Mouse (Mus musculus) lung, embryonic 14.5 days (tissue): ENCODE measurements at regions not wholly inside any gene's neighbourhood (a gene's known extent, or its start where the extent isn't known, plus 50 kb on each side); places are given as distances from the start of the nearest gene placed in this dataset.

Experiments
- ATAC-seq: fragments of 200-750 bp; cut with Nextera tagmentation; 2 replicates; pipeline ENCODE4 v1.8.0; 2017; ENCODE audit warnings: mild to moderate bottlenecking, moderate TSS enrichment, moderate library complexity; ENCODE audit not compliant: insufficient read depth
- DNase-seq: peaks from one replicate; pipeline ENCODE4 v3.0.0-alpha.2; 2015
- H3K27ac ChIP-seq: fragments of 300-500 bp; sonication (generic); 2 replicates; pipeline ENCODE4 v1.5.1; 2014; ENCODE audit warnings: low read depth, mild to moderate bottlenecking, moderate library complexity
- H3K27me3 ChIP-seq: fragments of 300-500 bp; sonication (generic); 2 replicates; pipeline ENCODE4 v1.6.1; 2014; ENCODE audit warnings: low read length, control low read depth; ENCODE audit not compliant: insufficient read depth
- H3K36me3 ChIP-seq: fragments of 300-500 bp; sonication (generic); 2 replicates; pipeline ENCODE4 v1.6.1; 2014; ENCODE audit warnings: control low read depth; ENCODE audit not compliant: insufficient read depth
- H3K4me1 ChIP-seq: fragments of 300-500 bp; sonication (generic); 2 replicates; pipeline ENCODE4 v1.6.1; 2014; ENCODE audit warnings: antibody characterized with exemption, control low read depth; ENCODE audit not compliant: insufficient read depth
- H3K4me2 ChIP-seq: fragments of 300-500 bp; sonication (generic); 2 replicates; pipeline ENCODE4 v1.6.1; 2014; ENCODE audit warnings: mild to moderate bottlenecking
- H3K4me3 ChIP-seq: fragments of 300-500 bp; sonication (generic); 2 replicates; pipeline ENCODE4 v1.5.1; 2014; ENCODE audit warnings: low read depth, low read length
- H3K9ac ChIP-seq: fragments of 300-500 bp; sonication (generic); 2 replicates; pipeline ENCODE4 v1.6.1; 2014
- H3K9me3 ChIP-seq: fragments of 300-500 bp; sonication (generic); 2 replicates; pipeline ENCODE4 v1.6.1; 2016; ENCODE audit warnings: low read depth, low read length, control low read depth
- CTCF ChIP-seq: IDR thresholded peaks from 2 replicates; pipeline ENCODE4 v1.5.1; 2016; ENCODE audit warnings: antibody characterized with exemption, low read depth
- WGBS: fragments of 180-500 bp; shearing (Covaris S2); extraction: QIAGEN DNeasy Blood & Tissue Kit; methylation state at CpG from one replicate; pipeline ENCODE4 v1.1.7; 2014; 5-methylcytosine and 5-hydroxymethylcytosine counted together

- H3K4me3 ChIP-seq = no peak overlapping the region
- H3K9me3 ChIP-seq = no peaks in the 10 kb centered on the region
- no peaks in the 10 kb centered on the region for H3K27me3 ChIP-seq
- no peaks in the 10 kb centered on the region for H3K36me3 ChIP-seq
- H3K4me2 ChIP-seq = no peak overlapping the region
- H3K9ac ChIP-seq = no peak overlapping the region
- H3K4me1 ChIP-seq = no peaks in the 10 kb centered on the region; the same call in 1 of the 2 replicates
- DNase-seq (no peak), ATAC-seq (no peak)
- TF ChIP-seq CTCF = no peak
- WGBS = 58% methylated on average over 2 of the region's 2 CpGs
- no peak overlapping the region for H3K27ac ChIP-seq
Observed at GRCm38 (mm10) chr10:119111886-119112285, 128.0 kb downstream of the Cand1 start.

DNA sequence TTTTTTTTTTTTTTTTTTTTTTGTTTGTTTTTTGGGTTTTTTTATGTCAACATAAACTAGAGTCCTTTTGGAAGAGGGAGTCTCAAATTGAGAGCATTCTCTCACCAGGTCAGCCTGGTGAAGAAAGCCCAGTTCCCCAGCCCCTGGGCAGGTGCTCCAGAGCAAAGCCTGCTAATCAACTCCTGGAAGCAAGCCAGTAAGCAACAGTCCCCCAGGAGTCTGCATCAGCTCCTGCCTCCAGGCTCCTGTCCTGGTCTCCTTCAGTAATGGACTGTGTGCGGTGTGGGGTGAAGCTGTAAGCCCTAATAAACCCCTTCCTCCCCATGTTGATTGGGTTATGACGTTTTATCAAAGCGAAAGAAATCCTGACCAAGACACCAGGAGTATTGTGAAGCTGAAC lies 128.4 kb downstream of the Cand1 start:
- no peaks in the 10 kb centered on the region for H3K36me3 ChIP-seq
- 68% methylated on average over 3 of the region's 3 CpGs for WGBS
- H3K4me3 ChIP-seq = no peak overlapping the region
- no peaks in the 10 kb centered on the region for H3K27me3 ChIP-seq
- DNase-seq (no peak), ATAC-seq (no peak)
- no peak overlapping the region for H3K4me2 ChIP-seq
- H3K27ac ChIP-seq = no peak overlapping the region
- no peaks in the 10 kb centered on the region for H3K9me3 ChIP-seq
- no peak overlapping the region for H3K9ac ChIP-seq
- H3K4me1 ChIP-seq = no peaks in the 10 kb centered on the region; the same call in 1 of the 2 replicates
- no peak for TF ChIP-seq CTCF

DNA sequence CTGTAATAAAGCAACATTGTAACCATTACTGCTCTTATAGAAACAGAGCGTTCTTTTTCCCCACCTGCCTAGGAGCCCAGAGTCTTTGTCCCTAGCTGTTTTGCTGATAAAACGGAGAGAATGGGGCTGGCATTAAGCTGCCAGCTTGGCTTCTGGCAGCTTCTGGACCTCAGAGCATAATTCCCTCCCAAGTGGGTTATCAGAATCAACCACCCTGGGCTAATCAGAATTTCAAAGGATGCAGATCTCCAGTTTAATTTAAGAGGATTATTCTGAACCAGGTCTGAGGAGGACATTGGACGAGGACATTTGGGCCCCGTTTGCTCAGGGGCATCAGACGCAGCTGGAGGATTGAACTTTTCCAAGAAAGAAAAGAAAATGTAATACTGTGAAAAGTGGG lies 129.2 kb downstream of the Cand1 start:
- no peak for ATAC-seq
- TF ChIP-seq CTCF = no peak
- H3K4me3 ChIP-seq = no peak overlapping the region

DNA sequence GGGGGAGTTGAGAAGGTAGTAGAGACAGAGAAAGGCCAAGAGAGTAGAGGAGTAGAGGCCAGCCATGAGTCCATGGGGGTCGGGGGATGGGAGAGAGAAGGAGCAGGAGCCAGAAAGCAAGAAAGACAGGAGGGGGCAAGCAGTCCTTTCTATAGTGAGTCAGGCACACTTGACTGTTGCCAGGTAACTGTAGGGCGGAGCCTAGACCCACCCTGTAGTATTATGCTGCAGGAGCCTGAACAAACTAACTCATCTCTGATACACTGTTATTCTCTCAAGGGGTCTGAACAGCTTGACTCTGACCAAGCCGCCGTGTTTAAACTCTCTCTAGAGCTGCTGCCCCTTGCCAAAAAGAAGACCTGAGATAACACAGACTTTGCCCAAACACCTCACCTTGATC lies 130.6 kb downstream of the Cand1 start:
- Histone ChIP-seq H3K27me3 (no peaks in the 10 kb centered on the region), H3K36me3 (no peaks in the 10 kb centered on the region), H3K9me3 (no peaks in the 10 kb centered on the region), H3K4me2 (no peak overlapping the region), H3K4me3 (no peak overlapping the region), H3K27ac (no peak overlapping the region; the same call in 1 of the 2 replicates), H3K9ac (no peak overlapping the region), H3K4me1 (no peaks in the 10 kb centered on the region; the same call in 1 of the 2 replicates)
- ATAC-seq (peak; percentile 70; the same call in 1 of the 2 replicates), DNase-seq (peak; percentile 34)
- TF ChIP-seq CTCF = no peak
- 53% methylated on average over 4 of the region's 4 CpGs for WGBS

More for the DNA sequence above, 129.2 kb downstream of the Cand1 start:
- no peak overlapping the region for H3K4me2 ChIP-seq
- H3K27me3 ChIP-seq = no peaks in the 10 kb centered on the region
- H3K36me3 ChIP-seq = no peaks in the 10 kb centered on the region
- H3K9ac ChIP-seq = no peak overlapping the region
- no peak for DNase-seq
- H3K4me1 ChIP-seq = no peaks in the 10 kb centered on the region; the same call in 1 of the 2 replicates
- 41% methylated on average over 5 of the region's 5 CpGs for WGBS
- no peak overlapping the region for H3K27ac ChIP-seq
- H3K9me3 ChIP-seq = no peaks in the 10 kb centered on the region

DNA sequence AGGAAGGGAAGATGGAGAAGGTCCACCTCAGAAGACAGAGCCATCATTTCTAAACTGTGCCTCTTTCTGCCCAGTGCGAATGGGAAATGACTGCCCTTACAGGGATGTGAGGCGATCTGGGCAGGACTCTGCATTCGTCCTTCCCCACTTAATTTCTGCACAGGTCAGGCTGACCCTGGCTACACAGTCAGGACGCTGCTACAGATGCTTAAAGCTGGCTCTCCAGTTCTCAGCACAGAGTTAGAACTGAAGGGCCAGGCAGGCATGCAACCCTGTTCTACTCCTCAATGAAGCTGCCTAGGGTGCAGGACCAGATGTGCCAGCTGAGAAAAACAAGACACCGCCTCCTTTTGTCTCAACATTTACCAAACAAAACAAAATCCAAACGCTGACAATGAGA lies 132.1 kb downstream of the Cand1 start:
- peak overlapping the region; percentile 63 for H3K27ac ChIP-seq

DNA sequence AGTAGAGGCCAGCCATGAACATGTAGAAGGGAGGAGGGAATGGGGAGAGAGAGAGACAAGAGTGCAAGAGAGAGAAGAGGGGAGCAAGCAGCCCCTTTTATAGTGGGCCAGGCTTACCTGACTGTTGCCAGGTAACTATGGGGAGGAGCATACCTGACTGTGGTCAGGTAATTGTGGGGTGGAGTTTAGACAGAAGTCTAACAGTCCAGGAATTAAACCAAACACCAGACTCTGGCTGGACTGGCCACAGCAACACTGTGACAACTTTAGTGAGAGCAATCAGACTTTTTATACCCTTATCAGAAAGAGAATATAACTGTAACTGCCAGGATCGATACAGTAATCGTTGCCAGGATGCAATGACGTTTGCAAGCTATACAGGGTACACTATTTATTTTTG lies 133.8 kb downstream of the Cand1 start:
- no peak for TF ChIP-seq CTCF
- H3K27me3 ChIP-seq = no peaks in the 10 kb centered on the region
- H3K36me3 ChIP-seq = no peaks in the 10 kb centered on the region
- H3K4me1 ChIP-seq = no peaks in the 10 kb centered on the region; the same call in 1 of the 2 replicates
- no peak overlapping the region for H3K4me3 ChIP-seq
- no peak for DNase-seq
- ATAC-seq = no peak
- 57% methylated on average over 3 of the region's 3 CpGs for WGBS
- no peak overlapping the region for H3K9ac ChIP-seq
- H3K27ac ChIP-seq = no peak overlapping the region
- no peak overlapping the region for H3K4me2 ChIP-seq
- no peaks in the 10 kb centered on the region for H3K9me3 ChIP-seq

More for the DNA sequence above, 132.1 kb downstream of the Cand1 start:
- DNase-seq = no peak
- Histone ChIP-seq H3K9ac (no peak overlapping the region), H3K4me2 (no peak overlapping the region), H3K27me3 (no peaks in the 10 kb centered on the region), H3K4me3 (no peak overlapping the region), H3K9me3 (no peaks in the 10 kb centered on the region), H3K36me3 (no peaks in the 10 kb centered on the region), H3K4me1 (no peaks in the 10 kb centered on the region; the same call in 1 of the 2 replicates)
- no peak for ATAC-seq
- TF ChIP-seq CTCF = no peak
- 57% methylated on average over 6 of the region's 6 CpGs for WGBS

DNA sequence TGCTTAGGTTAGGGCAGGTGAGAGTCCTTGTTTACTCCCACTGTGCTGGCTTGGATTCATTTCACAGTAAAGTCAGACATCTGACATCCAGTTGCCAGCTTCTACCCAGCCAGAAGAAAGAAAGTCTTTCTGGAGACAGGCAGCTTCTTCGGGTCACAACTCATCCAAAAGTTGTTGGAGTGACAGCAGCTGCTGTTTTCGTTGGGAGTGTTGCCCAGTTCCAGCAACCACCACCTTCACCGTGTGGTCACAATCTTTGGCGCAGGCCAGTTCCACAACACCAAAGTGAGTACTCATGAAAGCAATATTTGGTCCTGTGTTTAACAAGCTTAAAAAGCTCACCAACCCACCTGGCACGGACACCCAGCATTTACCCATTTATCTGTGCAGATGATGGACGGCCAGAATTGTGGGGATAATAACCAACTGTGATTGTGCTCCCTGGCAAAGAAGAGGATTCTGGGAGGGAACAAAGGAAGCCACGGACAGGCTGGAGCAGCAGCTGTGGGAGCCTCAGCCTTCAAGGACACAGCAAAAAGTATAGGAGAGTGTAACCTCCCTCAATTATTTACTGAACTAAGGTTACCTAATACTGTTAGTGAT lies 134.5 kb downstream of the Cand1 start:
- Histone ChIP-seq H3K36me3 (no peaks in the 10 kb centered on the region), H3K4me1 (no peaks in the 10 kb centered on the region; the same call in 1 of the 2 replicates), H3K27me3 (no peaks in the 10 kb centered on the region), H3K4me2 (no peak overlapping the region), H3K4me3 (no peak overlapping the region), H3K27ac (no peak overlapping the region), H3K9me3 (no peaks in the 10 kb centered on the region), H3K9ac (no peak overlapping the region)
- DNase-seq (no peak), ATAC-seq (no peak)
- WGBS = 64% methylated on average over 7 of the region's 7 CpGs
- no peak for TF ChIP-seq CTCF
